Mouse (Mus musculus): ENCODE data around the gene Ergic3.

Gene Ergic3

GRCm38 (mm10) chr2:156007888-156008532 lies at the start of gene Ergic3, which contains the start of gene 6430550D23Rik:
Gene Ergic3, plus strand, starts transcription at chr2:156008045.
Gene 6430550D23Rik, minus strand, starts transcription at chr2:156007977.
- in situ Hi-C loops (cut with MboI; ENCODE audit: low pct_unique_long_range_greater_than_20kb in 1 of 2, low sequenced_read_pairs in 2 of 2, unreplicated experiment in 1 of 2) = loop anchor here in 1 of 2 experiments (10.0 kb wide), 1 partner anchor 127 kb away; no protein-coding TSS in a partner anchor

- in situ Hi-C loops (cut with MboI; ENCODE audit: low pct_unique_long_range_greater_than_20kb in 1 of 2, low sequenced_read_pairs in 2 of 2, unreplicated experiment in 1 of 2) = no loop called here
Observed at GRCm38 (mm10) chr2:155959981-155960380, 47.9 kb upstream of the Ergic3 start.

- in situ Hi-C loops (cut with MboI; ENCODE audit: low pct_unique_long_range_greater_than_20kb in 1 of 2, low sequenced_read_pairs in 2 of 2, unreplicated experiment in 1 of 2) = no loop called here
Observed at GRCm38 (mm10) chr2:155961862-155962261, 46.0 kb upstream of the Ergic3 start.

GRCm38 (mm10) chr2:155962991-155963390 lies 44.9 kb upstream of the Ergic3 start:
- in situ Hi-C loops (cut with MboI; ENCODE audit: low pct_unique_long_range_greater_than_20kb in 1 of 2, low sequenced_read_pairs in 2 of 2, unreplicated experiment in 1 of 2) = no loop called here

GRCm38 (mm10) chr2:155973348-155973747 lies 34.5 kb upstream of the Ergic3 start:
- in situ Hi-C loops (cut with MboI; ENCODE audit: low pct_unique_long_range_greater_than_20kb in 1 of 2, low sequenced_read_pairs in 2 of 2, unreplicated experiment in 1 of 2) = no loop called here

GRCm38 (mm10) chr2:155974087-155974731 lies 33.6 kb upstream of the Ergic3 start:
- in situ Hi-C loops (cut with MboI; ENCODE audit: low pct_unique_long_range_greater_than_20kb in 1 of 2, low sequenced_read_pairs in 2 of 2, unreplicated experiment in 1 of 2) = no loop called here

GRCm38 (mm10) chr2:155979328-155979991 lies 28.4 kb upstream of the Ergic3 start:
- in situ Hi-C loops (cut with MboI; ENCODE audit: low pct_unique_long_range_greater_than_20kb in 1 of 2, low sequenced_read_pairs in 2 of 2, unreplicated experiment in 1 of 2) = no loop called here

- in situ Hi-C loops (cut with MboI; ENCODE audit: low pct_unique_long_range_greater_than_20kb in 1 of 2, low sequenced_read_pairs in 2 of 2, unreplicated experiment in 1 of 2) = no loop called here
Observed at GRCm38 (mm10) chr2:155985776-155986175, 22.1 kb upstream of the Ergic3 start.

- in situ Hi-C loops (cut with MboI; ENCODE audit: low pct_unique_long_range_greater_than_20kb in 1 of 2, low sequenced_read_pairs in 2 of 2, unreplicated experiment in 1 of 2) = no loop called here
Observed at GRCm38 (mm10) chr2:155987131-155987530, 20.7 kb upstream of the Ergic3 start.

GRCm38 (mm10) chr2:155989085-155989484 lies 18.8 kb upstream of the Ergic3 start:
- in situ Hi-C loops (cut with MboI; ENCODE audit: low pct_unique_long_range_greater_than_20kb in 1 of 2, low sequenced_read_pairs in 2 of 2, unreplicated experiment in 1 of 2) = no loop called here

GRCm38 (mm10) chr2:155991151-155991550 lies 16.7 kb upstream of the Ergic3 start:
- in situ Hi-C loops (cut with MboI; ENCODE audit: low pct_unique_long_range_greater_than_20kb in 1 of 2, low sequenced_read_pairs in 2 of 2, unreplicated experiment in 1 of 2) = no loop called here

GRCm38 (mm10) chr2:155991863-155992321 lies 16.0 kb upstream of the Ergic3 start:
- in situ Hi-C loops (cut with MboI; ENCODE audit: low pct_unique_long_range_greater_than_20kb in 1 of 2, low sequenced_read_pairs in 2 of 2, unreplicated experiment in 1 of 2) = no loop called here

GRCm38 (mm10) chr2:156005393-156005792 lies 2.5 kb upstream of the Ergic3 start:
- in situ Hi-C loops (cut with MboI; ENCODE audit: low pct_unique_long_range_greater_than_20kb in 1 of 2, low sequenced_read_pairs in 2 of 2, unreplicated experiment in 1 of 2) = loop anchor here in 1 of 2 experiments (10.0 kb wide), 1 partner anchor 129 kb away; no protein-coding TSS in a partner anchor

- in situ Hi-C loops (cut with MboI; ENCODE audit: low pct_unique_long_range_greater_than_20kb in 1 of 2, low sequenced_read_pairs in 2 of 2, unreplicated experiment in 1 of 2) = no loop called here
Observed at GRCm38 (mm10) chr2:156018106-156018505, 10.3 kb downstream of the Ergic3 start.

GRCm38 (mm10) chr2:156021219-156021618 lies 13.4 kb downstream of the Ergic3 start:
- in situ Hi-C loops (cut with MboI; ENCODE audit: low pct_unique_long_range_greater_than_20kb in 1 of 2, low sequenced_read_pairs in 2 of 2, unreplicated experiment in 1 of 2) = no loop called here

GRCm38 (mm10) chr2:156021765-156022164 lies 13.9 kb downstream of the Ergic3 start:
- in situ Hi-C loops (cut with MboI; ENCODE audit: low pct_unique_long_range_greater_than_20kb in 1 of 2, low sequenced_read_pairs in 2 of 2, unreplicated experiment in 1 of 2) = no loop called here

GRCm38 (mm10) chr2:156025482-156025881 lies 17.6 kb downstream of the Ergic3 start:
- in situ Hi-C loops (cut with MboI; ENCODE audit: low pct_unique_long_range_greater_than_20kb in 1 of 2, low sequenced_read_pairs in 2 of 2, unreplicated experiment in 1 of 2) = no loop called here

GRCm38 (mm10) chr2:156039390-156039789 lies 31.5 kb downstream of the Ergic3 start:
- in situ Hi-C loops (cut with MboI; ENCODE audit: low pct_unique_long_range_greater_than_20kb in 1 of 2, low sequenced_read_pairs in 2 of 2, unreplicated experiment in 1 of 2) = no loop called here

GRCm38 (mm10) chr2:156042903-156043302 lies 35.1 kb downstream of the Ergic3 start:
- in situ Hi-C loops (cut with MboI; ENCODE audit: low pct_unique_long_range_greater_than_20kb in 1 of 2, low sequenced_read_pairs in 2 of 2, unreplicated experiment in 1 of 2) = no loop called here
